Mouse (Mus musculus) heart, adult 2 months (tissue): Measurements from ENCODE around the gene Map3k12.

Experiments
- CTCF ChIP-seq: fragments of 200-600 bp; IDR thresholded peaks from 2 replicates; pipeline ENCODE4 v1.8.1; 2022; ENCODE audit warnings: antibody characterized with exemption, mild to moderate bottlenecking, moderate library complexity
- POLR2A ChIP-seq: fragments of 200-500 bp; IDR thresholded peaks from 2 replicates; pipeline ENCODE4 v1.6.1; 2011; ENCODE audit warnings: mild to moderate bottlenecking, low read depth, low read length, control low read depth; ENCODE audit not compliant: insufficient read depth

GRCm38 (mm10) chr15:102470605-102471294 lies 46.1 kb downstream of the Map3k12 start:
- TF ChIP-seq CTCF (peak; percentile 43), POLR2A (peak; percentile 21; the same call in 1 of the 2 replicates)
